Mouse (Mus musculus): Measurements from ENCODE around the gene Tradd.
"Not testable (repeated sequence)": the region's sequence is repeated elsewhere in the genome, so short reads cannot be mapped to it uniquely, and the experiment has no call there.

The Tradd gene

DNA sequence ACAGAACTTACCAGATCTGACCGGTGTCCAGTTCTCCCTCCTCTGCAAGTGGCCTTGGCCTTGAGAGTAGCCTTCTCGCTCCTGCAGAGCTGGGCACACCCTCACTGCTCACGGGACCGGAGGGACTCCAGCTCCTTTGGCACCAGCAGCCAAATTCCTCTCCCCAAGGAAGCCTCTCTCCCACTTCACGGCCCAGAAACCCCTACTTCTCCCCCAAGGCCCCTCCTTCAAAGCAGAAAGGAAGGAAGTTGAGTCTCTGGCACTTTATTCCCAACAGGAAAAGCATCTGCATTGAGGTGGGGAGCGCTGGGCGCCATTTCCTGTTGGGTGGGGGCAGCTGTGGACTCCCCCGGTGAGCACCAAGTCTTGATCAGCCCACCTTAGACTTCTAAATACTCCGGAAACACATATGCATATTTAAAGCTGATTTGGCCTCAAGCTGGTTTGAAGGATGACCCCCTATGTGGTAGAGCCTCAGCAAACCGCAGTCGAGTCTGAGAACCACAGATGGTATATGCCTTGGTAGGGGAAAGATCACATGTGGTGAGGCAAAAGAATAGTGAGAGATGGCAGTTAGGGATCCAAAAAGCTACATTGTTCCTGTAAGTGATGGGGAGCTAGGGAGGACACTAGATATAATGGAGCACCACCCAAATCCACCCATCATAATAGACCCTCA is 31.6 kb upstream of the Tradd start, which contains the start of gene Exoc3l:
Gene Exoc3l (minus strand): TSS at position 207 of the 679 bp plus-strand sequence.
- DNase-seq (ENCODE audit: low read depth, low spot score) = no peak

DNA sequence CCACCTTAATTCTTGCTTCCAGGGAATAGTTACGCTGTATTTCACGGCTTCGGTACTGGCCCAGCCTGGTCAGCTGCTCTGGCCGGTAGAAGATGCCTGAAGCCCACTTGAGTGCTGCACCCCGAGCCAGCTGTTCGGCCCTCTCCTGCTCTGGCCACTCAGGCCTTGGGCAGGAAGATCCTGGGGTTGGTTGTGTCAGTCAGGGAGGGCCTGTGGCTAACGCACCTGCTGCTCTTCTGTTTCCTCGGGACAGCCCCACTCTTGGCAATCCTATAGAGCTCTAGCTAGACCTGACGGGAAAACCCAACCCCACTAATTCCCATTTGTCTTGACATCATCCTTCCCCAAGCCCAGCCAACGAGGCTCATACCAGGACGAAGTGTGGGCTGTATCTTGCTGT is 30.8 kb upstream of the Tradd start:
- DNase-seq (ENCODE audit: low read depth, low spot score) = no peak

DNA sequence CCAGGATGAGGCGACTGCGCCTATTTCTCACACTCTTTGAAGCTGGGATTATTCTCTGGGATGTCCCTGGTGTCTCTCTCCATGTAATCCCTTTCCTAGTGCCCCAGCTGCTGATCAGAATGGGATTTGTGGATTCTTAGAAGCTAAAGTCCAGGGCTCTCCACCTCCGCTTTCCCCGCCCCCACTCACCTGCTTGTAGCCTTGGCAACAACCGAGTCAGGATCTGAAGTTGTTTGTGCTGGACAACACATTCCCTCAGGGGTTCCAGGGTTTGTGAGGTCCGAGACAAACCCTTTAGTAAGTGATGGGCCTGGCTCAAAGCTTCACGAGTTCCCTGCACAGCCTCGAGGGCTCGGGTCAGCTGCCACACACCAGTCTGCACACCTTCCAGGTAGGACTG is 30.4 kb upstream of the Tradd start:
- no peak for DNase-seq (ENCODE audit: low read depth, low spot score)

DNA sequence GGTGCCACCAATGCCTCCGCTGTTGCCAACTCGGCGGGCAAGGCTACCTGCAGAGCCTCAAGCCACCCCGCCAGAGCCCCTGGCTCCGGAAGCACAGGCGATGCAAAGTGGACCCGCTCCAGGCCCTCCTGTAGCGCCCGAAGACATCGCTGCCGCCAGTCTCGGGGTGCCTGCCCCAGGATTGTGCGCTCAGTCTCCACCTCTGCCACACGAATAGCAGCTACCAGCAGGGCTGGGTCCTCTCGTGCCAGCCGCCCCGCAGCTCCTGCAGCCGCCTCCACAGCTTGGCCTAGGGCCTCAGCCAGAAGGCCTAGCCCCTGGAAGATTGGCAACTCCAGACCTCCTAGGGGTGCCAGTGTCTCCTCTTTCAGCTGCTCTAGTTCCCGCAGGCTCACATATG is 29.0 kb upstream of the Tradd start:
- DNase-seq (ENCODE audit: low read depth, low spot score) = no peak

DNA sequence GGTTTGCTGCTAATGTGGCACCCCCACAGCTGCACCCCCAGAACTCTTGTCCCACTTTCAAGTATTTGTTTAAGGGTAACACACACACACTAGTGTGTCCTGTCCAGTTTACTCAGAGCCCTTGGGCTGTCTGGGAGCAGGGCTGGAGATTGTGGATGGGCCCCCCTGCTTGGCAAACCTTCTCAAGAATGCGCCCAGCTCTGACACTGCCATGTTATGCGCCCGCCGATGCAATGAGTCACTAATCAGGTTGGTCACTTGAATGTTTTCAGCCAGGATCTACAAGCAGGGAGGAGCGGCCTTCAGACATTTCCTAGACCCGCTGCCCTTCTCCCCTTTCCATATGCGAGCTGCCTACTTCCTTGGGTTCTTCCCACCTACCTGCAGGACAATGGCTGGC is 28.1 kb upstream of the Tradd start:
- no peak for DNase-seq (ENCODE audit: low read depth, low spot score)

DNA sequence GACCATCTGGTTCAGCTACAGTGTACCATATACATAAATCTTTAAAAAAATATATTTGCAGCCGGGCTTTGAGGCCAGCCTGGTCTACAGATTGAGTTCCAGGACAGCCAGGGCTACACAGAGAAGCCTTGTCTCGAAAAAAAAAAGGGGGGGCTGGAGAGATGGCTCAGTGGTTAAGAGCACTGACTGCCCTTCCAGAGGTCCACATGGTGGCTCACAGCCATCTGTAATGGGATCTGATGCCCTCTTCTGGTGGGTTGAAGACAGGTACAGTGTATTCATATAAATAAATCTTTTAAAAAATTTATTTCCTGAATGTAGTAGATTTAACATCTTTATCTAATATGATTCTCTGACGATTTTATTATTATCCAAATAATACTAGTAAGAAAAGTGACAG is 27.4 kb upstream of the Tradd start:
- DNase-seq (ENCODE audit: low read depth, low spot score) = peak; percentile 48

DNA sequence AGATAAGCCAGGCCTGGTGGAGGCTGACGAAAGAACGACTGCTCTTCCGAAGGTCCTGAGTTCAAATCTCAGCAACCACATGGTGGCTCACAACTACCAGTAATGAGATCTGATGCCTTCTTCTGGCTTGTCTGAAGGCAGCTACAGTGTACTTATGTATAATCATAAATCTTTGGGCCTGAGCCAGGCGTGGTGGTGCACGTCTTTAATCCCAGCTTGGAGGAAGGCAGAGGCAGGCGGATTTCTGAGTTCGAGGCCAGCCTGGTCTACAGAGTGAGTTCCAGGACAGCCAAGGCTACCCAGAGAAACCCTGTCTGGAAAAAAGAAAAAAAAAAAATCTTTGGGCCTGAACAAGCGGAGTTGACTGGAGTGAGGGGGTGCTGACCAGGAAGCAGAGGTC is 27.0 kb upstream of the Tradd start:
- DNase-seq (ENCODE audit: low read depth, low spot score) = not testable (repeated sequence)

DNA sequence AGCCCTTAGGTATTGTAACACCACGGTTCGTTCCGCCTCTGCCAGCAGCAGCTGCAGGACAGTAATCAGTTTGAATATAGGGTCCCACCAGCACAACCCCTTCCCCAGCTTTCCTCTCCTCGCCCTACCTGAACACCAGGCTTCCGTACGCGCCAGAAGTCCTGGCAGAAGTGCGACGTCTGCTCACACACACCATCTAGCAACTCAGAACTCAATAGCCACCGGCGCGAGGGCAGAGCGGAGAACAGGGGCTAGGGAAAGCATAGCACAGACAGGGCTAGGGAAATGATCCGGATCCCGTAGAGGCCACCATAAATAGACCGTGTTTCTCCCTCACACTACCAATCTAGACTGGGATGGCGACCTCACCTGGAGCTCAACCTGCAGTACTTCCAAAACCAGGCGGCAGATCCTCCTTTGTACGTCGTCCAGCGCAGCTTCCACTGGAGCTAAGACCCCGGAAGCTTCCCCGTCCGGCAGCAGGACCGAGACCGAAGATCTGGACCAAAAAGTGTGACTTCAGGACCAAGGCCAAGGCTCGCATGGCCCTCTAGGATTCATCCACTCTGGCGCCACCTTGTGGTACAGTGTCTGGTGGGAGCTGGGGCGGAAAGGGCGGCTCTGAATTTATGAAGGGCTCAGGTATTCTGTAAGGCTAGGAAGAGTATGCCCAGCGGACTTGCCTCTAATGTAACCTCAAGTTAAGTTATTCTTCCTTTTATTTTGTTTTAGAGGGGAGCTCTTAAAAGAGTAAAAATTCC is 26.3 kb upstream of the Tradd start:
- peak; percentile 87 for DNase-seq (ENCODE audit: low read depth, low spot score)

DNA sequence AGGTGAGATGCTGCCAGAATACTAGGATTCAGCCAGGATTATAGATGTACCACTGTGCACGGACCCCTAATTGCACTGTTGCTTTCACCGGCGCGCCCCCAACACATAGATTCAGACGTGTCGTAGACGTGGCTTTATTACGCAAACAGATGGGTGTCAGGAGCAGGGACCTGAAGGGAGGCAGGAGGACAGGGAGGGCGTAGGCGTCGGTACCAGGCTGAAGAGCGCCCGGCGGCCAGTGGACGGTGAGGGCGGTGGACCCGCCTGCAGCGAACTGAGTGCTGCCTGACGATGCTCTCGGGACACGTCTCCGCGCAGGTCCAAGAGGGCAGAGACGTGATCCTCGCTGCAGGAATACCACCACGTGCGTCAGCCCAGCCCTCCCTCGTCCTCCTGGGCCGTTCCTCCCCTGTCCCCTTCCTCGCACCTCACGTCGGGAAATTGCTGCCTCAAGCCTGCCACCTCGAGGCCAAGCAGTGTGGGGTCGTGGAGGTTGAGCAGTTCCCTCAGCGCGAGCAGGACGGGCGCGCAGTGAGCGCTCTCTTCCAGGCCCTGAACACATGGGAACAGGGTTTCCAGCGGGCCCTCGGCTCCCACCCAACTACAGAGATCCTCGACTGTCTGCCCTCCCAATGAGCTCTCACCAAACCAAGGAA is 25.5 kb upstream of the Tradd start, which contains the start of gene 4931428F04Rik:
Gene 4931428F04Rik (minus strand): TSS at position 60 of the 656 bp plus-strand sequence.
- DNase-seq (ENCODE audit: low read depth, low spot score) = peak; percentile 72

DNA sequence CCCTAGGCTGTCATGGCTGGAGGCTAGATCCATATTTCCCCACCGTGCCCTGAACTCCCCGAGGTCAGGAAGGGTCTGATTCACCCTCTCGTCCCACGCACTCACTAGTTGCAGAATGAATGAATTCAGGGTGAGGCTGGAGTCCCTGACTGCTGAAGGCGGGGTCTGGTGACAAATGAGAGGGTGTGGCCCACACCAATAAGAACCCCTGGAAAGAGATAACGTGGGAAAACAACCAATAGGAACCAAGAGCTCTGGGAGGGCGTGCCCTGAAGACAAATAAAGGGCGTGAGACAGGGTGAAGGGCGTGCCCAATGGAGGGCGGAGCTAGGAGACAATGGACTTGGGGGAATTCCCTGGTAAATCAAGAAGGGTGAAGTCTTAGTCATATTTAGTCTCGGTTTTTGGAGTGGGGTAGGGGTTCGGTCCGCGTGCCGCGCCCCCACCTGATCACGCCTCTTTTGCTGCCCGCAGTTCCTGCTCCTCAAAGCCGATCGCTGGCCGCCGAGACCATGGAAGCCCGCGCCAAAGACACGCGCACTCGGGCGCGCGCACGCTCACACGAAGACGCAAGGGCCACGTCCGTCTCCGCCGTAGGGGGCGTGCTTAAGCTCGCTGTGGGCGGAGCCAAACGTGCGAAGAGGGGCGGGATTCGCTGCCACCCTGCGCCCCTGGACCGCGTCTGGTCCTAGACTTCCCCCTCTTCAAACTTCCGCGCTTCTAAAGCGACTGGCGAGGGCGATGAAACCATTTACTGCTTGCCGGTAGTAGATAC is 24.7 kb upstream of the Tradd start:
- DNase-seq (ENCODE audit: low read depth, low spot score) = peak; percentile 100

DNA sequence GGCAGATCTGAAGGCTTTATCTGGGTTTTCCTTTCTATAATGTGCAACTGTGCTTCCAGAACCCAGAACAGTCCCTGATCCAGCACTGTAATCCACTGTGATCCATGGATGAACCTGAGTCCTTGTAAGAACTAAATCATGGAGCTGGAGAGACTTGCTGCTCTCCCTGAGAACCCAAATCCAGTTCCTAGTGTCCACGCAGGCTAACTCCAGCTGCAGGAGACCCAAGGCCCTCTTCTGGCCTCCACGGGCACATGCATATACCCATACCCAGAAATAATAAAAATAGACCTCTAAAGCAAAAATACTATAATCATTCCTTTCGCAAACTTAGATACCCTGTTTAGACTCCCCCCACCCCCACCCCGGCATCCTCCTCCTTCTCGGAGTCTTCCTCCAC is 23.8 kb upstream of the Tradd start:
- no peak for DNase-seq (ENCODE audit: low read depth, low spot score)

DNA sequence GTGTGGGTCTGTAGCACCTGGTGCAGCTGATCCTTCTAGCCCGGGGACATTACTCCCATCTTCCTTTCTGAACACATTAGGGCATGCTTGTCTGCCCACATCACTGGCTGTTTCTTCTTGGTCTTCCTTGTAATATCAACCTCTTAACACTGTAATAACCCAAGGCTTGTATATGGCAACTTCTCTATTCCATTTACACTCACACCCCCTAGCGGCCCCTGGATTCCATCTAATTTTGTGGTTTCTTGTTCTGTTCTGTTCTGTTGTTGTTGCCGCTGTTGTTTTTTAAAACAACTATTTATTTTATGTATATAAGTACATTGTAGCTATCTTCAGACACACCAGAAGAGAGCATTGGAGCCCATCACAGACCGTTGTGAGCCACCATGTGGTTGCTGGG is 22.5 kb upstream of the Tradd start:
- no peak for DNase-seq (ENCODE audit: low read depth, low spot score)

DNA sequence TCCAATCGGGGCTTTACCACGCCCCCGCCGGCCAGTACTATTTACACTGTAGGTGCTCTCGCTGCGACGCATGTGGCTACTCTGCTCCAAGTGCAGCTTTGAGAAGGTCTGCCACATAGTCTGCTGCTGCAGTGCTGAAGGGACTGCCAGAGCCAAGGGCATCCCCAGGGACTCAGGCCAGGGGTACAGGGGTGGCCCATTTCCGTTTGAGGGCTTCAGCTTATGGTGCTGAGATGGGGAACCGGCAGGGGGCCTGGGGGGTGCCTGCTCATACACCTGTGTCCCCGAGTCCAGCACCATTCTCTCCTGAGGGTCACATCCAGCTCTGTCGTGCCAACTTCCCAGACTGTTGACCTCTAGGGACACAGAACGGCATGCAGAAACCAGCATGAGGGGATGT is 21.1 kb upstream of the Tradd start:
- no peak for DNase-seq (ENCODE audit: low read depth, low spot score)

DNA sequence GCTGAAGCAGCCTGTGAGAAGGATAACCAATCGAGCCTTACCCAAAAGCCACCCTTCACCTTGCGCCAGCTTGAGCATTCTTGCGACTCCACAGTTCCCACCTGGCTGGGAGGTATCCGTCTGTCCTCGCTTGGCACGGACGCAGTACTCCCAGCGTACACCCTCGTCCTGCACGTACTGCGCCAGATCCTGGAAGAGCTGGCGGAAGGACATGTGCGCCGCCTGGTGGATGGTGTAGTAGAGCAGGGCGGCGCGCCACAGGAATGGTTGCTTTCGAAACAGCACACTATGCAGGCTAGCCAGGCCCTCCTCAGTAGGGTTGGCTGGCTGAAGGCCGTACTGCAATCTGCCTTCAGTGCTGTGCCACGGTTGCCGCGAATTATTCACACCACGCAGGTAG is 18.7 kb upstream of the Tradd start:
- no peak for DNase-seq (ENCODE audit: low read depth, low spot score)

DNA sequence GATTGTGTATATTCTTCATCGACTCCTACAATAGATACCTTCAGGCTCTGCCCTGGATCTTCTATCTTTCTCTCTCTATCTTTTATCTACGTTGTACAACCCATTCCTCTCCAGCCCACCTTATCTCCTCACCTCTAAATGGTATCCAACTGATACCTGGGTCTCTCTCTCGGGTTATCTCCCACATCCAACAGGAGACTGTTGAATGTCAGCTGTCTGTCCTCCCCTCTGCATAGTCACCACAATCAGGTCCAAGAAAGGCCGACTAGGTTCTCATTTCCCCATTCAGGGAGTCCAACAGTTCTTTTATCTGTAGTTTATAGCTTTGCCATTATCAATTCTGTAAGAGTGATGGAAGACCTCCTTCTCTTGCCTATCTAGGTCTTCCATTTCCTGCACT is 17.8 kb upstream of the Tradd start:
- DNase-seq (ENCODE audit: low read depth, low spot score) = no peak

DNA sequence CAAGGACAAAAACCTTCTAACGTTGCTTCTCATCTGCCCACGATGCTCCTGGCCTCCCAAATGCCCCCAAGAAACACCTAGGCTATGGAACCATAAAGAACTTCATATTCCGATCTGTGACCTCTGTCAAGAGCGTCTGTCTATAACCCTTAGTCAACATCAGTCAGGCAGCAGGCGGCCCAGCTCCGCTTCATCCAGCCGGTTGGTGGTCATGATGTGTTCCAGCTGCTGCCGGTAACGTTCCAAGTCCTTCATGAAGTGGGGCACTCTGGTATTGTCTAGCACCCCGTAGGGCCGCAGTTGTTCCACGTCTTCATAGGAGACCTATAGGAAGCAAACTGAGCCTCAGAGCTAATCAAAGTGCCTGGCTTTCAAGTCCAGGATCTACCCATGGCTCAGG is 17.4 kb upstream of the Tradd start:
- no peak for DNase-seq (ENCODE audit: low read depth, low spot score)

DNA sequence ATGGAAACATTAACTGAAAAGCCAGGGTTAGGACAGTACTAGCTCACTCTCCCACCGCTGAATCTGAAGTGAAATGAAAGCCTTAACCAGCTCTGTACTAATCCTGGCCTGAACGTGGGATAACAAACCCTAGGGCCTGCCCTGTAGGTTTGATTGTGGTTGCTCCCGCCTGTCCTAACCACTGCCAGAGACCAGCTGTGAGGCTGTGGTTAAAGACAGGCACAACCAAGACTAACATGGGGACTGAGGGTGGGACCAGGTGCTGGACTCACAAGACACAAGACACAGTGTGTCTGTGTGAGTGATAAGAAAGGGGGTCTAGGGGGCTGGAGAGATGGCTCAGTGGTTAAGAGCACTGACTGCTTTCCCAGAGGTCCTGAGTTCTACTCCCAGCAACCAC is 16.2 kb upstream of the Tradd start:
- DNase-seq (ENCODE audit: low read depth, low spot score) = no peak

DNA sequence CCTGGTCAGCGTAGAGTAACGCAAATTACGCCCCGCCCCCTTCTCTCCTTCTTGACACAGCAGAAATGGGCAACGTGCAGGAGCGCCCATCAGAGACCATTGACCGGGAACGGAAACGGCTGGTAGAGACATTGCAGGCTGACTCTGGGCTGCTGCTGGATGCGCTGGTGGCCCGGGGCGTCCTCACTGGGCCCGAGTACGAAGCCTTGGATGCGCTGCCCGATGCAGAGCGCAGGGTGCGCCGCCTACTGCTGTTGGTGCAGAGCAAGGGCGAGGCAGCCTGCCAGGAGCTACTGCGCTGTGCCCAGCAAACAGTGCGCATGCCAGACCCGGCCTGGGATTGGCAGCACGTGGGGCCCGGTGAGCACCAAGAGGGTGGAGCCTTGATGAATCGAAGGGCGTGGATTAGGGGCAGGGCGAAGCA is 14.5 kb upstream of the Tradd start:
- DNase-seq (ENCODE audit: low read depth, low spot score) = no peak

DNA sequence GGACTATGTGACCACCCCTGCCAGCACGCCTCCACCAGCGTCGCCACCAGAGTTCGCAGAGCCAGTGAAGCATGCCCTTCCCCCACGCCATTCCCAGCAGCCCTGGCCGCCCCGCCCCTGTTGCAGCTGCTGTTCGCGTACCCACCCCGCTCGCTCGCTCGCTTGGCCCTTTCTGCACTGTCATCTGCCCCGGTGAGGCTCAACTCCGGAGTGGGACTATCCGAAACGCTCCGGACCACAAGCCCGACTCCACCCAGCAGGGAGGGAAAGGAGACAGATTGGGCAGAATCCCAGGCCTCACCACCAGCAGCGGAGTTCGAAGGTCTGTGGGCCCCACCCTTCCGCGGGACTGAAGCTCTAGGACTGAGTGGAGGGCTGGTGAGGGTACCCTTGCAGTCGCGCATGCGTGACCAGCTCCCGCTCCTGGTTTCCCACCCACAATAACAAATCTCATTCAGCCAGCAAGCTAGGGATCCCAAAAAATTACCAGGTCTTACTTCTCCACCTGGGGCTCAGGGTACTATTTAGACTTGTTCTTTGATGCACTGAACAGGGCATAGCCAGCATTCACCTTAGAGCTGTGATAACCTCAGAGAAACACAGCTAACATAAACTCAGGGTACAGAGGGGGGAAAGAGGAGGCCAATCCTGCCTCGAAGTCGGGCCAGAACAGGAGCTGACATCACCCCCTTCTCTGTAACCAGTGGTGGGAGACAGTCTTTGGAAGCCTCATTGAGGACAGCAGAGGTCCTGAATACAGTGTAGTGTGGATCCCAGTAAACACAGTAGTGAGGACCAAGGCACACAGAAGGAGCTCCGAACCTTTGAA is 12.1 kb upstream of the Tradd start:
- DNase-seq (ENCODE audit: low read depth, low spot score) = no peak

DNA sequence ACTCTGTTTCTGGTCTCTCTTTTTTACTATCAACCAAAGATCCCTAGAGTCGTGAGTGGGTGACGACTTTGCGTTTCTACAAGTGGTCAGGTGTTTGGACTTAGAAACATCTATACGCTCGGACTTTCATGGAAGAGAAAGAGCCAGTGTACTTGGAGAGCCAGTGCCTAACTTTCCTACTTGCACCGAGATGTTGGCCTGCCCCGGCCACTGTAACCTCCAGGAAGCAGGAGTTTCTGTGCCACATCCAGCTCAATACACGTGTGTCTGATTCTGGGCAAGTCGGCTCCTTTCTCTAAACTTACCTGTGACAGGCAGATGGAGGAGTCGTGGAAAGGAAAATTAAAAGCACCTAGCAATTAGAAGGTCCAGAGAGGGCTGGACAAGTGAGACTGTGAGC is 11.4 kb upstream of the Tradd start, which contains the start of gene Nol3:
Gene Nol3 (plus strand): TSS at position 301 of the 400 bp plus-strand sequence.
- DNase-seq (ENCODE audit: low read depth, low spot score) = no peak

DNA sequence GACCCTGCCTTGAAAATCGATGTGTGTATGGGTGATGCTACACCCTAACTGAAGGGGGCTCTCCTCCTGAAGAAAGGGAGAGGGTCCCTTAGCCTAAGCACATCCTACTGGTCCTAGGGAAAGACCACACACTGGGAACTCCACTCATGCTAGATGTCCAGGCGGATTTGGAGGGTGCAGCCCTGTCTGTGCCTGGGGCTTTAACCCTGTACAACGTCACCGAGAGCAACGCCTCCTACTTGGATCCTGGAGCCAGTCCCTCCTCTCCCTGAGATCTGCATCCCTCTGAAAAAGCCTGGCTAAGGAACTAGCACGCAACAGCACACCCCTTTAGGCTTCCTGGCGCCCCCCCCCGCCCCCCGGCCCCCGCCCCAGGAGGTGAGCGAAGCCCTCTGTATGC is 11.0 kb upstream of the Tradd start:
- no peak for DNase-seq (ENCODE audit: low read depth, low spot score)

Measured in A20 (cell line).